Comparison of ENCODE assay signal across 8 mouse cellular contexts in genomic region chr17:84512516-84513085, GRCm38 (mm10). TPM values are rescaled to one million over a fixed set of nuclear protein-coding genes. Genes with fewer than 3 reads are reported as not detected.
A peak's percentile ranks its signal among the peaks of the same experiment; 100 is the strongest.
DNase-seq lines count a peak whose midpoint lies in the region; ATAC-seq and TF ChIP-seq lines count a peak whose summit lies in the region.

No protein-coding gene starts in this region.

- H3K36me3 ChIP-seq in lung, embryonic 14.5 days (ENCODE audit: insufficient read depth), result no peaks in the 10 kb centered on the region
- no peaks in the 10 kb centered on the region for H3K36me3 ChIP-seq in forebrain, embryonic 11.5 days (ENCODE audit: control insufficient read depth, insufficient read depth, low read length)
- H3K36me3 ChIP-seq in midbrain, embryonic 14.5 days (ENCODE audit: control insufficient read depth, insufficient read depth, low read length), result no peaks in the 10 kb centered on the region

- TF ChIP-seq CTCF in lung, embryonic 14.5 days (IDR thresholded peaks at IDR 0.05; ENCODE audit: low read depth), result no peak

- 8% methylated on average over 4 of the region's 4 CpGs for WGBS in lung, embryonic 14.5 days
- 32% methylated on average over 4 of the region's 4 CpGs for WGBS in forebrain, embryonic 11.5 days
- WGBS in midbrain, embryonic 14.5 days, result 46% methylated on average over 4 of the region's 4 CpGs

- no peaks in the 10 kb centered on the region for H3K9me3 ChIP-seq in lung, embryonic 14.5 days (ENCODE audit: low read depth, low read length)
- no peaks in the 10 kb centered on the region for H3K9me3 ChIP-seq in forebrain, embryonic 11.5 days (ENCODE audit: control insufficient read depth, low read length)
- H3K9me3 ChIP-seq in midbrain, embryonic 14.5 days (ENCODE audit: control insufficient read depth, low read length), result no peaks in the 10 kb centered on the region

- peak overlapping the region; percentile 77; the same call in 1 of the 2 replicates for H3K27ac ChIP-seq in lung, embryonic 14.5 days (ENCODE audit: low read depth)
- no peak overlapping the region for H3K27ac ChIP-seq in forebrain, embryonic 11.5 days (ENCODE audit: low read depth, low read length)
- H3K27ac ChIP-seq in midbrain, embryonic 14.5 days (replicated peaks; ENCODE audit: low read depth, low read length), result no peak overlapping the region

- H3K4me1 ChIP-seq in lung, embryonic 14.5 days (ENCODE audit: insufficient read depth), result peaks cover 15% of the 10 kb centered on the region; the same call in 1 of the 2 replicates
- H3K4me1 ChIP-seq in forebrain, embryonic 11.5 days (replicated peaks; ENCODE audit: control insufficient read depth, insufficient read depth, low read length), result peaks cover 3% of the 10 kb centered on the region; the same call in 1 of the 2 replicates
- peaks cover 14% of the 10 kb centered on the region for H3K4me1 ChIP-seq in midbrain, embryonic 14.5 days (ENCODE audit: control insufficient read depth, insufficient read depth, low read length)

- peak; percentile 46 for DNase-seq in lung, embryonic 14.5 days
- DNase-seq in lung, postnatal 25 days (ENCODE audit: low spot score), result no peak
- no peak for DNase-seq in forebrain, embryonic 11.5 days (ENCODE audit: low spot score)
- peak; percentile 43 for DNase-seq in kidney, postnatal 10 days
- DNase-seq in midbrain, embryonic 14.5 days, result peak; percentile 28
- DNase-seq in ovary, postnatal 36 days (ENCODE audit: low spot score), result no peak
- DNase-seq in layer of hippocampus, postnatal 14 days (ENCODE audit: low spot score in 2 of 2), result no peak
- DNase-seq in spleen, postnatal 14 days (ENCODE audit: low spot score in 2 of 2), result no peak

- peak; percentile 37; the same call in 1 of the 2 replicates for ATAC-seq in lung, embryonic 14.5 days (ENCODE audit: insufficient read depth)
- ATAC-seq in forebrain, embryonic 11.5 days (replicated peaks; ENCODE audit: low FRiP score), result peak; percentile 13; the same call in 1 of the 2 replicates
- no peak for ATAC-seq in midbrain, embryonic 14.5 days (ENCODE audit: low FRiP score, low TSS enrichment)

- peak overlapping the region; percentile 64 for H3K4me2 ChIP-seq in lung, embryonic 14.5 days
- peak overlapping the region; percentile 90 for H3K4me2 ChIP-seq in forebrain, embryonic 11.5 days (ENCODE audit: low read depth, low read length, severe bottlenecking)
- H3K4me2 ChIP-seq in midbrain, embryonic 14.5 days (ENCODE audit: low read length), result peak overlapping the region; percentile 92

- H3K4me3 ChIP-seq in lung, embryonic 14.5 days (ENCODE audit: low read depth, low read length), result peak overlapping the region; percentile 84
- peak overlapping the region; percentile 69 for H3K4me3 ChIP-seq in forebrain, embryonic 11.5 days (ENCODE audit: low read depth, low read length)
- H3K4me3 ChIP-seq in midbrain, embryonic 14.5 days (replicated peaks; ENCODE audit: low read depth, low read length), result peak overlapping the region; percentile 74

- peak overlapping the region; percentile 87 for H3K9ac ChIP-seq in lung, embryonic 14.5 days
- peak overlapping the region; percentile 72 for H3K9ac ChIP-seq in forebrain, embryonic 11.5 days (ENCODE audit: low read length)
- peak overlapping the region; percentile 78; the same call in 1 of the 2 replicates for H3K9ac ChIP-seq in midbrain, embryonic 14.5 days (replicated peaks; ENCODE audit: low read length)

- no peaks in the 10 kb centered on the region for H3K27me3 ChIP-seq in lung, embryonic 14.5 days (ENCODE audit: insufficient read depth, low read length)
- H3K27me3 ChIP-seq in forebrain, embryonic 11.5 days (ENCODE audit: control insufficient read depth, insufficient read depth, low read length), result 0 out of 2 replicates have a peak, but pooled peaks cover 2% of the 10 kb centered on the region
- no peaks in the 10 kb centered on the region for H3K27me3 ChIP-seq in midbrain, embryonic 14.5 days (ENCODE audit: control insufficient read depth, insufficient read depth, low read length)

RNA-seq across cellular contexts. Expression of gene Plekhh2, which starts 0.9 kb away (rescaled TPM):
- polyA plus RNA-seq in lung, embryonic 14.5 days (2014; fragmentation: Nextera tagmentation; extraction: Ambion mirVana), result 11.1 and 13.0 TPM in 2 replicates
- 3.2 and 3.5 TPM in 2 replicates for polyA plus RNA-seq in forebrain, embryonic 11.5 days (2014; fragmentation: Nextera tagmentation; extraction: Ambion mirVana)
- polyA plus RNA-seq in midbrain, embryonic 14.5 days (2014; fragmentation: Nextera tagmentation; extraction: Ambion mirVana), result 1.8 and 3.4 TPM in 2 replicates
- total RNA-seq in layer of hippocampus, postnatal 14 days (2021), result 1 to 10 TPM; 4.4 to 4.9 TPM

RNA-seq across cellular contexts. Expression of gene Thada, which starts 46.6 kb away (rescaled TPM):
- 12.1 and 14.5 TPM in 2 replicates for polyA plus RNA-seq in lung, embryonic 14.5 days (2014; fragmentation: Nextera tagmentation; extraction: Ambion mirVana)
- 10.9 and 13.8 TPM in 2 replicates for polyA plus RNA-seq in forebrain, embryonic 11.5 days (2014; fragmentation: Nextera tagmentation; extraction: Ambion mirVana)
- 7.0 and 9.5 TPM in 2 replicates for polyA plus RNA-seq in midbrain, embryonic 14.5 days (2014; fragmentation: Nextera tagmentation; extraction: Ambion mirVana)
- 10 to 100 TPM; 13.0 to 14.4 TPM for total RNA-seq in layer of hippocampus, postnatal 14 days (2021)

Comparison
In these comparisons a context has a peak if more than half of its experiments do, and no peak if none do; other contexts are left out.
1. DNase-seq: peak in lung, embryonic 14.5 days (single experiment), kidney, postnatal 10 days (single experiment) and midbrain, embryonic 14.5 days (single experiment); none in lung, postnatal 25 days (single experiment), forebrain, embryonic 11.5 days (single experiment), ovary, postnatal 36 days (single experiment), layer of hippocampus, postnatal 14 days (0 of 2) and spleen, postnatal 14 days (0 of 2).
2. Peak in every context shown above with its lines, with median percentiles within 50 percentile points of each other: H3K4me2 ChIP-seq, H3K4me3 ChIP-seq and H3K9ac ChIP-seq.